Mouse (Mus musculus) intestine, postnatal 0 days (tissue): ENCODE data around the gene Hps3. TPM values are rescaled to one million over a fixed set of nuclear protein-coding genes. Genes with fewer than 3 reads are reported as not detected.
"Not testable (repeated sequence)": the region's sequence is repeated elsewhere in the genome, so short reads cannot be mapped to it uniquely, and the experiment has no call there.

Source experiments
- ATAC-seq: fragments of 200-750 bp; cut with Nextera tagmentation; 2 replicates; pipeline ENCODE4 v1.8.0; 2017; ENCODE audit warnings: mild to moderate bottlenecking, moderate TSS enrichment, moderate library complexity
- H3K27ac ChIP-seq: fragments of 300-500 bp; sonication (generic); 2 replicates; pipeline ENCODE4 v1.5.1; 2014; ENCODE audit warnings: mild to moderate bottlenecking, low read depth, low read length, moderate library complexity
- H3K27me3 ChIP-seq: fragments of 300-500 bp; sonication (generic); replicated peaks from 2 replicates; pipeline ENCODE4 v1.6.1; 2014; ENCODE audit warnings: low read length, mixed read lengths; ENCODE audit not compliant: control insufficient read depth, insufficient read depth
- H3K36me3 ChIP-seq: fragments of 300-500 bp; sonication (generic); 2 replicates; pipeline ENCODE4 v1.6.1; 2014; ENCODE audit warnings: mild to moderate bottlenecking, moderate library complexity; ENCODE audit not compliant: control insufficient read depth, insufficient read depth
- H3K4me1 ChIP-seq: fragments of 300-500 bp; sonication (generic); replicated peaks from 2 replicates; pipeline ENCODE4 v1.6.1; 2014; ENCODE audit warnings: antibody characterized with exemption, low read length, mixed read lengths; ENCODE audit not compliant: control insufficient read depth, insufficient read depth
- H3K4me2 ChIP-seq: fragments of 300-500 bp; sonication (generic); replicated peaks from 2 replicates; pipeline ENCODE4 v1.6.1; 2014; ENCODE audit warnings: low read depth, mild to moderate bottlenecking, moderate library complexity
- H3K4me3 ChIP-seq: fragments of 300-500 bp; sonication (generic); 2 replicates; pipeline ENCODE4 v1.5.1; 2014; ENCODE audit warnings: low read depth, low read length
- H3K9ac ChIP-seq: fragments of 300-500 bp; sonication (generic); 2 replicates; pipeline ENCODE4 v1.6.1; 2014; ENCODE audit warnings: mild to moderate bottlenecking, low read depth, low read length
- H3K9me3 ChIP-seq: fragments of 300-500 bp; sonication (generic); 2 replicates; pipeline ENCODE4 v1.6.1; 2016; ENCODE audit warnings: mixed run types; ENCODE audit not compliant: control insufficient read depth
- CTCF ChIP-seq: sonication (generic); IDR thresholded peaks from 2 replicates; pipeline ENCODE4 v1.5.1; 2016; ENCODE audit warnings: low read depth, mild to moderate bottlenecking, control low read depth, antibody characterized with exemption, moderate library complexity
- WGBS: fragments of 180-500 bp; shearing (Covaris S2); extraction: QIAGEN DNeasy Blood & Tissue Kit; methylation state at CpG from one replicate; pipeline ENCODE4 v1.1.7; 2014; 5-methylcytosine and 5-hydroxymethylcytosine counted together
- polyA plus RNA-seq: library from polyadenylated mRNA; unstranded; fragments of >200 nt; fragmentation: Nextera tagmentation; extraction: Ambion mirVana; gene quantifications from 2 replicates; pipeline ENCODE4 v1.2.1, GENCODE M21; 2015

Gene Hps3
- polyA plus RNA-seq, 1 experiment from 2014 or later, result 6.0 TPM

DNA sequence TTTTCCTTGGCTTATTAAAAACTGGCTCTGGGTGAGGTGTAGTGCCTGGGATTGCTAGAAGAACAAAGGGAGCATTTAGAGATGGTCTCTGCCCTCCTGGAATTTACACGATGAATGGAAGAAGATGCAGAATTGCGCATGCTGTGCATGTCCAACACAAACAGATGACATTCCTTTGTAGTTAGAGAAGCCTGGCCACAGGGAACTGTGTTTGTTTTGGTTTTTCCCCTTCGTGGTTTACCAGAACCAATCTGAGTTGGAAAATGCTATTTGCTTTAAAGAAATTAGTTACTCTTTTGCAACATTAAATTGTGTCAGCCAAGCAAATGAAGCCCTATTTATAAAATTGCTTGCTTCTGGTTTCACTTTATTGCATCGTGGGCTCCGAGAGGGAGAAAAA, 78.2 kb downstream of the Hps3 start, which contains the start of gene Cp:
TSS of gene Cp (plus strand) at position 170 of the 400 bp plus-strand sequence.
- no peaks in the 10 kb centered on the region for H3K36me3 ChIP-seq
- no peak within 1 kb of the TSS for H3K27ac ChIP-seq
- no peak within 1 kb of the TSS for H3K4me2 ChIP-seq
- TF ChIP-seq CTCF, result no peak
- no peaks in the 10 kb centered on the region for H3K27me3 ChIP-seq
- H3K4me1 ChIP-seq, result no peaks in the 10 kb centered on the region; the same call in 1 of the 2 replicates
- H3K4me3 ChIP-seq, result no peak within 1 kb of the TSS
- WGBS, result 37% methylated on average over 5 of the region's 5 CpGs
- ATAC-seq, result no peak
- H3K9me3 ChIP-seq, result no peaks in the 10 kb centered on the region
- no peak within 1 kb of the TSS for H3K9ac ChIP-seq

DNA sequence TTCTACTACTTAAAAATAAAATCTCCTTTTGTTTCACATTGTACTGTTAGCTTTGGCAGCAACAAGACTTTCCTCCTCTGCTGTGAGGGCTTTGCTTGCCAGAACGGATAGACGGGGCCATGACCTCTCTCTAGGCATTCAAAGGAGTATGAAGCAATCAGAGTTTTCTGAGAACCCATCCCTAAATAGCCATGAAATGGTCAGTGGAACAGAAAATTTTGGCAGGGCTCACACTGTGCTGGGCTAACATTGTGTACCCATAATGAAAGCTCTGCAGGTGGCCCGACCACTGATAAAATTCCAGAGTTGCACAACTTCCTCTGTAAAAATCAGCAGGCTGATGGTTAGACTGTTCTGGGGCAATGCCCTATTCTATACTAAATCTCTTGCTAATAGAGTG, 81.2 kb downstream of the Hps3 start:
- 0 out of 2 replicates have a peak, but pooled peaks have one; percentile 9 for ATAC-seq
- H3K27ac ChIP-seq, result no peak overlapping the region
- H3K9me3 ChIP-seq, result no peaks in the 10 kb centered on the region
- H3K27me3 ChIP-seq, result no peaks in the 10 kb centered on the region
- H3K4me1 ChIP-seq, result no peaks in the 10 kb centered on the region; the same call in 1 of the 2 replicates
- WGBS, result 47% methylated on average over 3 of the region's 3 CpGs
- H3K9ac ChIP-seq, result no peak overlapping the region
- no peaks in the 10 kb centered on the region for H3K36me3 ChIP-seq
- H3K4me3 ChIP-seq, result no peak overlapping the region
- no peak overlapping the region for H3K4me2 ChIP-seq
- TF ChIP-seq CTCF, result no peak

GRCm38 (mm10) chr3:19953425-19953824, 81.7 kb downstream of the Hps3 start:
- Histone ChIP-seq H3K9ac (no peak overlapping the region), H3K4me1 (no peaks in the 10 kb centered on the region; the same call in 1 of the 2 replicates), H3K27ac (no peak overlapping the region), H3K4me3 (no peak overlapping the region), H3K36me3 (no peaks in the 10 kb centered on the region), H3K9me3 (no peaks in the 10 kb centered on the region), H3K4me2 (no peak overlapping the region), H3K27me3 (no peaks in the 10 kb centered on the region)
- no peak for TF ChIP-seq CTCF
- 78% methylated on average over 1 of the region's 1 CpGs for WGBS
- no peak for ATAC-seq

DNA sequence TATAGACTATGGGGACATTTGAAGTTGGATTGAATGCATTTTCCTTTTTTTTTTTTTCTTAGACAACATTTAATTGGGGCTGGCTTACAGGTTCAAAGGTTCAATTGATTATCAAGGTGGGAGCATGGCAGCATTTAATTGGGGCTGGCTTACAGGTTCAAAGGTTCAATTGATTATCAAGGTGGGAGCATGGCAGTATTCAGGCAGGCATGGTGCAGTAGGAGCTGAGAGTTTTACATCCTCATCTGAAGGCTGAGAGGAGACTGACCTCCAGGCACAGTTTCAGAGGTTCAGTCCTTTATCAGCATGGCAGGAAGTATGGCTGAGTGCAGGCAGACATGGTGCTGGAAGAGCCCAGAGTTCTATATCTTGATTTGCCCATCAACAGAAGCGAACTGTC, 85.7 kb downstream of the Hps3 start:
- H3K9ac ChIP-seq, H3K36me3 ChIP-seq, H3K9me3 ChIP-seq, H3K4me3 ChIP-seq, H3K27ac ChIP-seq, H3K27me3 ChIP-seq, H3K4me2 ChIP-seq, H3K4me1 ChIP-seq: not testable (repeated sequence)
- ATAC-seq, result peak; percentile 79
- 86% methylated on average over 1 of the region's 1 CpGs for WGBS

- no peaks in the 10 kb centered on the region for H3K36me3 ChIP-seq
- no peaks in the 10 kb centered on the region for H3K9me3 ChIP-seq
- H3K27ac ChIP-seq, result no peak overlapping the region
- H3K4me2 ChIP-seq, result no peak overlapping the region
- H3K4me3 ChIP-seq, result no peak overlapping the region
- ATAC-seq, result no peak
- no peaks in the 10 kb centered on the region for H3K27me3 ChIP-seq
- H3K9ac ChIP-seq, result no peak overlapping the region
- no peaks in the 10 kb centered on the region; the same call in 1 of the 2 replicates for H3K4me1 ChIP-seq
- no peak for TF ChIP-seq CTCF
Observed at GRCm38 (mm10) chr3:19948552-19948951, 86.6 kb downstream of the Hps3 start.

Other genes starting within 250 kb of the Hps3 start
- 1.2 and 1.8 TPM in 2 replicates for gene Cp, start 78.3 kb downstream of the Hps3 start, polyA plus RNA-seq
- 9.6 and 11.1 TPM in 2 replicates for gene Hltf, start 22.5 kb upstream of the Hps3 start, polyA plus RNA-seq
- gene Gyg, start 120.0 kb upstream of the Hps3 start, polyA plus RNA-seq, result 42.4 and 45.3 TPM in 2 replicates
- 3.8 and 5.2 TPM in 2 replicates for gene Cpa3, start 206.9 kb upstream of the Hps3 start, polyA plus RNA-seq
- gene Cpb1, start 240.4 kb upstream of the Hps3 start, polyA plus RNA-seq, result 3.7 and 5.2 TPM in 2 replicates